Mouse (Mus musculus) thymus, adult 2 months (tissue): ENCODE data around the gene Cckbr.

Experiments
- CTCF ChIP-seq: fragments of 200-500 bp; IDR thresholded peaks from 2 replicates; pipeline ENCODE4 v1.5.1; 2012; ENCODE audit warnings: mild to moderate bottlenecking, control low read depth, low read length, moderate library complexity, borderline replicate concordance; ENCODE audit not compliant: control insufficient read depth, poor library complexity, insufficient read depth; ENCODE audit errors: extremely low read depth
- POLR2A ChIP-seq: fragments of 200-500 bp; IDR thresholded peaks from 2 replicates; pipeline ENCODE4 v1.6.1; 2012; ENCODE audit warnings: mild to moderate bottlenecking, low read length, control low read depth, moderate library complexity; ENCODE audit not compliant: control insufficient read depth, poor library complexity, insufficient read depth; ENCODE audit errors: extremely low read depth

DNA sequence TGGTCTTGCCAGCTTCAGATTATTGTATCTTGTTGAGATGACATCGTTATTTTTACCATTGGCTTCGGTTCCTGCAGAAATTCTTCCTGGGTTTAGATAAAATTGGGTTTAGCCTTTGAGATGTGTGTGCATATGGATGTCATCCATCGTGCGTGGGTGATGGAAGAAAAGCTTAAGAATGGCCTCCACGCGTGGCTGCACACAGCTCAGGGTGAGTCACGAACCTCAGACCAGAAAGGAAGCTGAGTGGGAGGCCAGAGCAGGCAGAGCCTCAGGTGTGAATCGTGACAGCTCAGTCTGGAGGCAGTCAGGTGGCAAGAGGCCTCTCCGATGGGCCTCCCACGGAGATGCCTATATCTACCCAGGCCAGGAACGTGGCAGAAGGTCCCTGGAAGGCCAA, 93.8 kb downstream of the Cckbr start:
- TF ChIP-seq CTCF (no peak), POLR2A (no peak)
